Mouse (Mus musculus): Measurements from ENCODE around the gene Ttyh3. TPM values are rescaled to one million over a fixed set of nuclear protein-coding genes. Genes with fewer than 3 reads are reported as not detected.
A peak's percentile ranks its signal among the peaks of the same experiment; 100 is the strongest.

The Ttyh3 gene
- polyA plus RNA-seq, 1 experiment from 2014 or later = 46.4 TPM

GRCm38 (mm10) chr5:140582995-140583731, 65.7 kb downstream of the Ttyh3 start:
- H3K4me2 ChIP-seq = peak overlapping the region; percentile 32; the same call in 1 of the 2 replicates
- peak; percentile 18 for ATAC-seq (ENCODE audit: low FRiP score)
- H3K9ac ChIP-seq (ENCODE audit: low read length) = peak overlapping the region; percentile 45

GRCm38 (mm10) chr5:140581569-140581968, 67.3 kb downstream of the Ttyh3 start:
- H3K9me3 ChIP-seq (ENCODE audit: control insufficient read depth, low read length) = no peaks in the 10 kb centered on the region
- H3K9ac ChIP-seq (ENCODE audit: low read length) = peak overlapping the region; percentile 5; the same call in 1 of the 2 replicates
- peak; percentile 93 for DNase-seq (ENCODE audit: low spot score, missing footprints)
- H3K27ac ChIP-seq (ENCODE audit: low read depth, low read length) = peak overlapping the region; percentile 57
- WGBS = 2% methylated on average over 5 of the region's 5 CpGs
- no peak overlapping the region for H3K4me3 ChIP-seq (ENCODE audit: low read depth, low read length)
- H3K36me3 ChIP-seq (ENCODE audit: control insufficient read depth, insufficient read depth, low read length) = no peaks in the 10 kb centered on the region
- peaks cover 63% of the 10 kb centered on the region for H3K4me1 ChIP-seq (ENCODE audit: control insufficient read depth, insufficient read depth, low read length)
- no peaks in the 10 kb centered on the region for H3K27me3 ChIP-seq (ENCODE audit: control insufficient read depth, insufficient read depth, low read length)
- peak; percentile 9; the same call in 1 of the 2 replicates for ATAC-seq (ENCODE audit: low FRiP score)
- H3K4me2 ChIP-seq = peak overlapping the region; percentile 23

More at GRCm38 (mm10) chr5:140582995-140583731, 65.7 kb downstream of the Ttyh3 start:
- WGBS = 7% methylated on average over 8 of the region's 8 CpGs
- Histone ChIP-seq H3K36me3 (ENCODE audit: control insufficient read depth, insufficient read depth, low read length) (no peaks in the 10 kb centered on the region), H3K4me1 (ENCODE audit: control insufficient read depth, insufficient read depth, low read length) (peaks cover 65% of the 10 kb centered on the region), H3K9me3 (ENCODE audit: control insufficient read depth, low read length) (no peaks in the 10 kb centered on the region), H3K27ac (ENCODE audit: low read depth, low read length) (peak overlapping the region; percentile 93), H3K4me3 (ENCODE audit: low read depth, low read length) (no peak overlapping the region), H3K27me3 (ENCODE audit: control insufficient read depth, insufficient read depth, low read length) (no peaks in the 10 kb centered on the region)
- peak; percentile 90 for DNase-seq (ENCODE audit: low spot score, missing footprints)

DNA sequence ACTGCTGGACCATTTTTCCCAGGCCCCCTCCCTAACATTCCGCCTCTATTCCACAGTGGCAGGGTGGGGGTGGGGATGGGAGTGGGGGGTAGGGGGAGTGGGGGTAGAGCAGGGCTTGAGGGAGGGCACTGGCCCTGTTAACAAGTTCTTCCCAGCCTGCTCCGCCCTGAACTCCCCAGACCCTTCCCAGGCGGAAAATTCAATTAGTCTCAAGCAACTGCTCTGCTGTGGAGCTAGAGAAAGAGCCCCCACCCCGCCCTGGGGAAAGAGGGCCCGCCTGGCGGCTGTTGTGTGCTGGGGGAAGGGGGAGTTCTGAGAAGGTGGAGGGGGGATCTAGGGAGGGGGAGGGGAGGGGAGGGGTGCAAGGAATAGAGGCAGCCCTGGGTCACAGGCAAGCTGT, 69.1 kb downstream of the Ttyh3 start:
- Histone ChIP-seq H3K27ac (ENCODE audit: low read depth, low read length) (peak overlapping the region; percentile 77), H3K9me3 (ENCODE audit: control insufficient read depth, low read length) (no peaks in the 10 kb centered on the region), H3K36me3 (ENCODE audit: control insufficient read depth, insufficient read depth, low read length) (no peaks in the 10 kb centered on the region), H3K4me1 (ENCODE audit: control insufficient read depth, insufficient read depth, low read length) (peaks cover 61% of the 10 kb centered on the region), H3K9ac (ENCODE audit: low read length) (peak overlapping the region; percentile 20; the same call in 1 of the 2 replicates), H3K4me3 (ENCODE audit: low read depth, low read length) (no peak overlapping the region), H3K27me3 (ENCODE audit: control insufficient read depth, insufficient read depth, low read length) (no peaks in the 10 kb centered on the region), H3K4me2 (peak overlapping the region; percentile 5; the same call in 1 of the 2 replicates)
- ATAC-seq (ENCODE audit: low FRiP score) (peak; percentile 71), DNase-seq (ENCODE audit: low spot score, missing footprints) (peak; percentile 90)
- 8% methylated on average over 6 of the region's 6 CpGs for WGBS

GRCm38 (mm10) chr5:140579221-140579620, 69.6 kb downstream of the Ttyh3 start:
- Histone ChIP-seq H3K4me3 (ENCODE audit: low read depth, low read length) (no peak overlapping the region), H3K27me3 (ENCODE audit: control insufficient read depth, insufficient read depth, low read length) (no peaks in the 10 kb centered on the region), H3K36me3 (ENCODE audit: control insufficient read depth, insufficient read depth, low read length) (no peaks in the 10 kb centered on the region), H3K4me2 (peak overlapping the region; percentile 5; the same call in 1 of the 2 replicates), H3K9ac (ENCODE audit: low read length) (peak overlapping the region; percentile 18; the same call in 1 of the 2 replicates), H3K4me1 (ENCODE audit: control insufficient read depth, insufficient read depth, low read length) (peaks cover 55% of the 10 kb centered on the region), H3K9me3 (ENCODE audit: control insufficient read depth, low read length) (no peaks in the 10 kb centered on the region), H3K27ac (ENCODE audit: low read depth, low read length) (peak overlapping the region; percentile 77)
- 0 out of 2 replicates have a peak, but pooled peaks have one; percentile 1 for ATAC-seq (ENCODE audit: low FRiP score)
- WGBS = 27% methylated on average over 9 of the region's 9 CpGs
- peak; percentile 91 for DNase-seq (ENCODE audit: low spot score, missing footprints)

DNA sequence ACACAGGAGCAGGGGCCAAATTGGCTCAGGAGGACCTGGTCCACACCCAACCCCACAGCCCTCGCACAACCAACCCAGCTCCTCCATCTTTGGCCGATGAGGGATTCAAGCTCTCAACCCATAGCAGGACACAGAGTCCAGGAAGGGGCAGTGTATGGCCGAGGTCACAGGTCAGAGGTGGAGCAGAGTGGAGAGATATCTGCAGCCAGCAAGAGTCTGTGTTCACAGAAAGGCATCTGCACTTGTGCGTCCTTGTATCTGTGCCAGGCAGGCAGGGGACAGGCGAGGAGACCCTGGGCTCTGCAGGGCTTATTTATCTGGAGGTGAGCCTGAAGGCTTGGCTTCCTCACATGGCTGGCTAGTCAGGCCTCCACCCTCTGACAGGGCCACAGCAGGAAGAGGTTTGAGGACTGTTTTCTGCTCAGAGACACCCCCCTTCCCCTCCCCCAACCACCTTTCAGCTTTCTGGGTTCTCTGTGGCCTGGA, 73.4 kb downstream of the Ttyh3 start:
- Histone ChIP-seq H3K9me3 (ENCODE audit: control insufficient read depth, low read length) (no peaks in the 10 kb centered on the region), H3K27ac (ENCODE audit: low read depth, low read length) (no peak overlapping the region), H3K36me3 (ENCODE audit: control insufficient read depth, insufficient read depth, low read length) (no peaks in the 10 kb centered on the region), H3K4me1 (ENCODE audit: control insufficient read depth, insufficient read depth, low read length) (peaks cover 20% of the 10 kb centered on the region), H3K4me3 (ENCODE audit: low read depth, low read length) (no peak overlapping the region), H3K9ac (ENCODE audit: low read length) (no peak overlapping the region), H3K4me2 (no peak overlapping the region), H3K27me3 (ENCODE audit: control insufficient read depth, insufficient read depth, low read length) (no peaks in the 10 kb centered on the region)
- 73% methylated on average over 5 of the region's 5 CpGs for WGBS
- ATAC-seq (ENCODE audit: low FRiP score) (no peak), DNase-seq (ENCODE audit: low spot score, missing footprints) (peak; percentile 67)

DNA sequence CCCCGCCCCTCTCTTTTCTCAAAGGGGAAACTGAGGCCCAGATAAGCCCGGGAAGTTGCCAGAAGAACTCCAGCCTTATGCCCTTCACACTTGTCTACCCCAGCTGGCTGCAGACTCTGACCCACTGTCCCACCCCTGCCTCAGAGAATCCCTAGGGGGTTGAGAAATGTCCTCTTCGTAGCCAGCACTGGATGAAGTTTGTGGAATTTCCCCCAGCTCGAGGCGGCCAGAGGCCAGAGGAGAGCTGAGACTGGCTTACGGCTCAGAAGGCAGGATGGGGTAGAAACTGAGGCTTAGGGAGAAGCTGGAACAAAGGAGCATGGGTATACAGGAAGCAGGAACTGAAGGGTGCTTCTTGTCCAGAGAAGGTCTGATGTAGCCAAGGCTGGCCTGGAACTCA, 76.2 kb downstream of the Ttyh3 start:
- Histone ChIP-seq H3K36me3 (ENCODE audit: control insufficient read depth, insufficient read depth, low read length) (no peaks in the 10 kb centered on the region), H3K4me3 (ENCODE audit: low read depth, low read length) (no peak overlapping the region), H3K9me3 (ENCODE audit: control insufficient read depth, low read length) (no peaks in the 10 kb centered on the region), H3K4me1 (ENCODE audit: control insufficient read depth, insufficient read depth, low read length) (no peaks in the 10 kb centered on the region), H3K27me3 (ENCODE audit: control insufficient read depth, insufficient read depth, low read length) (no peaks in the 10 kb centered on the region), H3K27ac (ENCODE audit: low read depth, low read length) (no peak overlapping the region), H3K9ac (ENCODE audit: low read length) (no peak overlapping the region), H3K4me2 (no peak overlapping the region)
- DNase-seq (ENCODE audit: low spot score, missing footprints) (no peak), ATAC-seq (ENCODE audit: low FRiP score) (no peak)
- WGBS = 88% methylated on average over 6 of the region's 6 CpGs

DNA sequence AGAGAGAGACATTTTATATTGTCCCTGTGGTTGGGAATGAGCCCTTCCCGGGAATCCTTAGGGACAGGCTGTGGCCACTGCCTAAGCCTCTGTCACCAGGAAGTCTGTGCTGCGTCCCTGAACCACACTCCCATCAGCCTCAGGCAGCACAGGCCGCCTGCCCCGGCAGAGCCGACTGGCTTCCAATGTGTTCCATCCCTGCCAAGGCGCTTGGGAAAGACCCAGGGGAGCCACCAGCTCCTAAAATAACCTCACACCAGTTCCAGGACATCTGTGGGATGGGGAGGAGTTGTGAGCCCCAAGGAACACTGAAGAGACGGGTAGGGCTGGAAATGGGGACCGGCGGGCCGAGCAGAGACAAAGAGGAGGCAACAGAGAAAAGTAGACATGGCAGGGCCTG, 77.2 kb downstream of the Ttyh3 start:
- Histone ChIP-seq H3K27ac (ENCODE audit: low read depth, low read length) (no peak overlapping the region), H3K27me3 (ENCODE audit: control insufficient read depth, insufficient read depth, low read length) (no peaks in the 10 kb centered on the region), H3K36me3 (ENCODE audit: control insufficient read depth, insufficient read depth, low read length) (no peaks in the 10 kb centered on the region), H3K4me3 (ENCODE audit: low read depth, low read length) (no peak overlapping the region), H3K4me2 (no peak overlapping the region), H3K9me3 (ENCODE audit: control insufficient read depth, low read length) (no peaks in the 10 kb centered on the region), H3K9ac (ENCODE audit: low read length) (no peak overlapping the region), H3K4me1 (ENCODE audit: control insufficient read depth, insufficient read depth, low read length) (peaks cover 3% of the 10 kb centered on the region; the same call in 1 of the 2 replicates)
- WGBS = 74% methylated on average over 10 of the region's 10 CpGs
- DNase-seq (ENCODE audit: low spot score, missing footprints) (peak; percentile 81), ATAC-seq (ENCODE audit: low FRiP score) (no peak)

DNA sequence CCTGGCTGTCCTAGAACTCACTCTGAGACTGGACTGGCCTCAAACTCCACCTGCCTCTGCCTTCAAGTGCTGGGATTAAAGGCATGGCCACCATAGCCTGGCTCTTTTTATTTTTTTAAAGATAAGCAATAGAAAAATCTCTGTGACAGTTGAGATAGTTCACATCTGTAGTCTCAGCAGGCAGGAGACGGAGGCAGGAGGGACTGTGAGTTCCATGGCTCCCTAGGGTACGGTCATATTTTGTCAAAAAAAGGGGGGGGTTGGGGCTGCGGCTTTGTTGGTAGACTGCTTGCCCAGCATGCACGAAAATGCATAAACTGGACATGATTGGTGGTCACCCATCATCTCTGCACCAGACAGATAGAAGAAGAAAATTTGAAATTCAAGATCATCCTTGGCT, 77.6 kb downstream of the Ttyh3 start:
- no peak for ATAC-seq (ENCODE audit: low FRiP score)
- 80% methylated on average over 4 of the region's 4 CpGs for WGBS
- H3K36me3 ChIP-seq (ENCODE audit: control insufficient read depth, insufficient read depth, low read length) = no peaks in the 10 kb centered on the region
- H3K4me2 ChIP-seq = no peak overlapping the region
- H3K9me3 ChIP-seq (ENCODE audit: control insufficient read depth, low read length) = no peaks in the 10 kb centered on the region
- no peak overlapping the region for H3K9ac ChIP-seq (ENCODE audit: low read length)
- no peak overlapping the region for H3K4me3 ChIP-seq (ENCODE audit: low read depth, low read length)
- no peak overlapping the region for H3K27ac ChIP-seq (ENCODE audit: low read depth, low read length)
- H3K4me1 ChIP-seq (ENCODE audit: control insufficient read depth, insufficient read depth, low read length) = peaks cover 3% of the 10 kb centered on the region; the same call in 1 of the 2 replicates
- DNase-seq (ENCODE audit: low spot score, missing footprints) = no peak
- H3K27me3 ChIP-seq (ENCODE audit: control insufficient read depth, insufficient read depth, low read length) = no peaks in the 10 kb centered on the region

Measured in midbrain, embryonic 11.5 days (tissue).